Mouse (Mus musculus): ENCODE data around the gene Rnf38.

DNA sequence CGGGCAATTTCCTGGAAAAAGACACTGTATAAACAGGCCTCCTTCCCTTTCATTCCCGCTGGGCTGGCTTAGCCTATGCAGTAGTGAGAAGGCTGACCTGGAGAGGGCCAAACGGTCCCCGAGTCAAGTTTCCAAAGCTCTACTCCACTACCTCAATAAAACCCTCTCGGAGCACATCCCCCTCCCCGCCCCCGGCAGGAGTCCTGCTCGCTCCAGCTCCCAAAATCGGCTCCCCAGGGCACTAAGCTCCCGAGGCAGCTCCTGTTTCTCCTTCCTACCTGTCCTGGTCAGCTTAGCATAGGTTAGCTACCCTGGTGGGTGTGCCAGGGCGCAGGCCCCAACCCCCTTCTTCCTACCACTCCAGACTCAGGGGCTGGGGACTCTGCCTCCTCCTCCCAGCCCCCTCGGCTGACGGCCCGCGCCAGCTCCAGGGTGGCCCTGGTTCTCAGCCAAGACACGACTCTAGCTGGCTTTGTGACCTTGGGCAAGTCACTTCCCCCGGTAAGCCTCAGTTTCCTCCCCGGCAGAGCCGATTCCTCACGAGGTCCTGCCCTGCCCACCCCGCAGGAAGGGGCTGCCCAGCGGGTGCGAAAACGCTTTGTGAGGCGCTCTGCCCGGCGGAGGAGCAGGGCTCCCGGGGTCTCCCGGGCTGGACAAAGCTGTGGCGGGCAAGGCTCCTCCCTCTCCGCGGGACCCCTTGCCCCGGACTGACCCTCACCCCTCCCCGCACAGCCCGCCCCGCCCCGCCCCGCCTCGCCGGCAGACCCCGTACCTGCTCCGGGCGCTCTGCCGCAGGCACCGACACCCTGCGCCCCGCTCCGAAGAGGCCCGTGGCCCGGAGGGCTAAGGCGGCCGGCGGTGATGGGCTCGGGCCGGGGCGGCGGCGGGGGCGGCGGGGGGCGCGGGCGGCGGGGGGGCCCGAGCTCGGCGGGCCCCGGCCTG is 547 bp downstream of the Rnf38 start:
- no peak for TF ChIP-seq CTCF (IDR thresholded peaks at IDR 0.05; ENCODE audit: borderline replicate concordance, insufficient read depth, low read depth, low read length)
- TF ChIP-seq POLR2A (IDR thresholded peaks at IDR 0.05; ENCODE audit: borderline replicate concordance, insufficient read depth, low read length) = no peak

Measured in cerebellum, adult 2 months (tissue).